Mouse (Mus musculus): ENCODE measurements at regions not wholly inside any gene's neighbourhood (a gene's known extent, or its start where the extent isn't known, plus 50 kb on each side); places are given as distances from the start of the nearest gene placed in this dataset.

DNA sequence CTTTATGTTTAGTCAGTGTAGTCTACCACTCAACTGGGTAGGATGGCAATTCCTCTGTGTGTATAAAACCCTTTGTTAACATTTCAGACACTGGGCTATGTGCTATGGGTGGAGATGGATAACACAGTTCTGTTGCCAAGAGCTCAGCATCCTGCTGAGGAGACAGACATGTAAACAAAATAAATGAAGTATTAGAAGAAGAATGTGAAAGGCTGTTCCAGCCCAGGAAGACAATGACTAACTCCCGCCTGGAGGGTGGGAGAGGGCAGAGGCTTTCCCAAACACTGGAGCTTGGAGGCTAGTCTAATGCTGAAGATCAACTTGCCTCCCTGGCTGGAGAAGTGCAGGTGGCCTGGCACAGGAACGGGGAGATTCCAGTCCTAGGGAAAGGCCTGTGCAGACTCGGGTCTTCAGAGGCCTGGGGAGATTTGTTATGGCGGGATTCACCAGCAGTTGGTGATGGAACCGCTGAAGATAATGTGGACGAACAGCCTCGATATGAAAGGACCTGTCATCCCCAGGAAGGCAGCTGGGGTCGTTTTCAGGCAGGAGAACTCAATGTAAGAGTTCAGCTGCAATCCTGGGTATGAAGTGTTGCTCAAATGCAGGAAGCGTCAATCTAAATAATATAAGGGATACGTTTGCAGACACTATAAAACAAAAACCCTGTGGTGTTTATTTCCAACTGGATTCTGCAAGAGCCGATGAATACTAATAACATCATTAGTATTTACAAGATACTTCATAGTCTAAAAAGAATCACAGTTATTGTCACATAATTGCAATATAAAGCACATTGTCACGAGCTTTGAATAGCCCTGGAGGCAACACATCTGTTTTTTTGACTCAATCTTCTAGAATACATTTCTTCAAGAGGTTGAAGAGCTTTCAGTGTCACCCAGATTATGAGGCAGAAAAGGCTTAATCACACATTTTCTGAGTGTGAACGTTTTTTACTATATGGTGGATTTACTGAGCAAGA lies 498.8 kb upstream of the Btbd3 start:
- no peak overlapping the region for H3K4me2 ChIP-seq (ENCODE audit: low read length)
- H3K27ac ChIP-seq (ENCODE audit: low read depth, low read length) = no peak overlapping the region

DNA sequence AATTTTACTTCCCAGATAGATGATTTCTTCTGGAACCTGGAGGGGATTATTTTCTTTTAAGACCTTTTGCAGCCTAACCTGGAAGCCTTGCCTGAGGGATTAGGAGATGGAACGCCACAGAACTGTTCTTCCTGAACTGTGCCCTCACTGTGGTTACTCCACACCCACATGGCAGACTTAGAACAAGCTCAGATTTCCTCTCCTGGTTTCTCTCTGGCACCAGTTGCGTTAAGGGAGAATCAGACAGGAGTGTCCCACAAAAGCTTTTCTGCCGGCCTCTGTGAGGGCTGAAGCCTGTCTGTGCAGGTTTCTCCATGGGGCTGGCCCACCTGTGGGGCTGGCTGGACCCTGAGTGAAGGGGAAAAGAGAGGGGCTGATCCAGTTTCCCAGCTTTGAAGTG lies 500.1 kb upstream of the Btbd3 start:
- no peak overlapping the region for H3K4me3 ChIP-seq (ENCODE audit: low read length)
- H3K27ac ChIP-seq (ENCODE audit: low read depth, low read length) = no peak overlapping the region
- H3K4me1 ChIP-seq (ENCODE audit: control insufficient read depth, insufficient read depth, low read depth, low read length) = peaks cover 4% of the 10 kb centered on the region
- H3K27me3 ChIP-seq (replicated peaks; ENCODE audit: control insufficient read depth, insufficient read depth, low read length) = no peaks in the 10 kb centered on the region
- no peaks in the 10 kb centered on the region for H3K9me3 ChIP-seq (ENCODE audit: control insufficient read depth, low read length)
- 9% methylated on average over 3 of the region's 3 CpGs for WGBS
- ATAC-seq = no peak
- H3K9ac ChIP-seq (ENCODE audit: low read depth, low read length) = no peak overlapping the region
- no peak overlapping the region for H3K4me2 ChIP-seq (ENCODE audit: low read length)
- H3K36me3 ChIP-seq (ENCODE audit: control insufficient read depth, insufficient read depth, low read length) = no peaks in the 10 kb centered on the region

More for the DNA sequence above, 498.8 kb upstream of the Btbd3 start:
- Histone ChIP-seq H3K4me1 (ENCODE audit: control insufficient read depth, insufficient read depth, low read depth, low read length) (peaks cover 4% of the 10 kb centered on the region), H3K9me3 (ENCODE audit: control insufficient read depth, low read length) (no peaks in the 10 kb centered on the region), H3K36me3 (ENCODE audit: control insufficient read depth, insufficient read depth, low read length) (no peaks in the 10 kb centered on the region), H3K9ac (ENCODE audit: low read depth, low read length) (no peak overlapping the region), H3K4me3 (ENCODE audit: low read length) (no peak overlapping the region), H3K27me3 (replicated peaks; ENCODE audit: control insufficient read depth, insufficient read depth, low read length) (no peaks in the 10 kb centered on the region)
- 29% methylated on average over 13 of the region's 13 CpGs for WGBS
- peak; percentile 68; the same call in 1 of the 2 replicates for ATAC-seq

DNA sequence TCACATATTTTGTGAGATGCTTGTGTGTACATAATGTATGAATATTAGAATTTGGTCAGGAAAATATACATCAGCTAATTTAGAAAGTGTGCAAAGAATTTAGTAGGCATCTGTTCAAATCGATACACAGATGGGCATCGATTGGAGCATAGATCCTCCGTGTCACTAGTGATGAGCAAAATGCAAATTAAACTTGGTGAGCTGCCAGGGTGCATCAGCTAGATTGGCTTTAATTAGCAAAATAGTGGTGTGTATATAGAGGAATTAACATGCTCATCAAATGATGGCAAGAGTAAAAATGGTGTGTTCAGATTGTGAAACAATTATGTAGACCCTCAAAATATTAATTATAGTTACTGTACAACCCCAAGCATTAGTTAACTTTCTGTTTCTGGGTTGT lies 501.9 kb upstream of the Btbd3 start:
- 57% methylated on average over 3 of the region's 3 CpGs for WGBS

DNA sequence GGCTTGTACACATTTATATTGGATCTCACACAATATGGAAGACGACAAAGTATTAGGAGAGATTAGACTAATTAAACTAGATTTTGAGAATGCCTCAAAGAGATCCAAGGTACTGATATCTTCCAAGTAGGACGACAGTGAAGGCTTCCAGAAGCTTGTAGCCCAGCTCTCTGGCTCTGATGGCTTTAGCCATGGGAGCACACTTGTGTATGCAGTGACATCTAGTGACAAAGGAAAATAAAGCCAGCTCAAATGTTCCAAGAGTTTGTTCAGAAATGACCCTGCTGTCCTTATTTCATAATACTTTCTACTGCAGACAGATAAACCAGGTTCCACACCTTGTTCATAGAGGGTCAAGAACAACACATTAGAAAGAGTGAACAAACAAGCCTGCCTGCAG lies 524.0 kb upstream of the Btbd3 start:
- Histone ChIP-seq H3K27me3 (replicated peaks; ENCODE audit: control insufficient read depth, insufficient read depth, low read length) (no peaks in the 10 kb centered on the region), H3K9ac (ENCODE audit: low read depth, low read length) (no peak overlapping the region), H3K9me3 (ENCODE audit: control insufficient read depth, low read length) (no peaks in the 10 kb centered on the region), H3K4me3 (ENCODE audit: low read length) (no peak overlapping the region), H3K4me1 (ENCODE audit: control insufficient read depth, insufficient read depth, low read depth, low read length) (peaks cover 4% of the 10 kb centered on the region; the same call in 1 of the 2 replicates), H3K4me2 (ENCODE audit: low read length) (no peak overlapping the region), H3K36me3 (ENCODE audit: control insufficient read depth, insufficient read depth, low read length) (no peaks in the 10 kb centered on the region), H3K27ac (ENCODE audit: low read depth, low read length) (no peak overlapping the region)
- 13% methylated on average over 2 of the region's 2 CpGs for WGBS
- peak; percentile 72 for ATAC-seq

More for the DNA sequence above, 501.9 kb upstream of the Btbd3 start:
- Histone ChIP-seq H3K4me2 (ENCODE audit: low read length) (no peak overlapping the region), H3K27me3 (replicated peaks; ENCODE audit: control insufficient read depth, insufficient read depth, low read length) (no peaks in the 10 kb centered on the region), H3K4me1 (ENCODE audit: control insufficient read depth, insufficient read depth, low read depth, low read length) (peaks cover 4% of the 10 kb centered on the region), H3K9me3 (ENCODE audit: control insufficient read depth, low read length) (no peaks in the 10 kb centered on the region), H3K27ac (ENCODE audit: low read depth, low read length) (no peak overlapping the region), H3K9ac (ENCODE audit: low read depth, low read length) (no peak overlapping the region), H3K36me3 (ENCODE audit: control insufficient read depth, insufficient read depth, low read length) (no peaks in the 10 kb centered on the region), H3K4me3 (ENCODE audit: low read length) (no peak overlapping the region)
- ATAC-seq = no peak

DNA sequence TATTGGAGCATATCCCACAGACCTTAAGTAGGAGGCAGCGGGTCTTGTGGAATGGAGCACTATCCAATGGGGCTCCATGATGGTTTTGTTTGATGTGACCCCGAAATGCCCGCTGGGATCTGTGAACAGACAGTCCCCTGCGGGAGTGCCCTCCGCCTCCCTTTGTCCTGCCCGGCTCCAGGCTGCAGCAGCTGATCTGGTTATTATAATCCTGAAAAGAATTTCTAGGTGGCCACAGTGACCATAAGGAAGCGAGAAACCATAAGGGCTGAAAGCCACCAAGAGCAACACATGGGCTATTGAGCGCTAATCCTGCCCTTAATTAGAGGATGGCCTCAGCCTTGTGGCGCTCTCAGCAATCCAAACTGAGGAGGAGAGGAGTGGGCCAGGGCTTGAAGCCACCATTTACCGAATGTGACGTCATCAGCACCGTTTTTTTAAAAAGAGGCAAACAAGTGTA lies 525.9 kb upstream of the Btbd3 start:
- Histone ChIP-seq H3K36me3 (ENCODE audit: control insufficient read depth, insufficient read depth, low read length) (no peaks in the 10 kb centered on the region), H3K4me1 (ENCODE audit: control insufficient read depth, insufficient read depth, low read depth, low read length) (peaks cover 4% of the 10 kb centered on the region; the same call in 1 of the 2 replicates), H3K9me3 (ENCODE audit: control insufficient read depth, low read length) (no peaks in the 10 kb centered on the region), H3K27ac (ENCODE audit: low read depth, low read length) (no peak overlapping the region), H3K4me2 (ENCODE audit: low read length) (no peak overlapping the region), H3K27me3 (replicated peaks; ENCODE audit: control insufficient read depth, insufficient read depth, low read length) (no peaks in the 10 kb centered on the region), H3K4me3 (ENCODE audit: low read length) (no peak overlapping the region), H3K9ac (ENCODE audit: low read depth, low read length) (no peak overlapping the region)
- 33% methylated on average over 12 of the region's 12 CpGs for WGBS
- ATAC-seq = peak; percentile 75

DNA sequence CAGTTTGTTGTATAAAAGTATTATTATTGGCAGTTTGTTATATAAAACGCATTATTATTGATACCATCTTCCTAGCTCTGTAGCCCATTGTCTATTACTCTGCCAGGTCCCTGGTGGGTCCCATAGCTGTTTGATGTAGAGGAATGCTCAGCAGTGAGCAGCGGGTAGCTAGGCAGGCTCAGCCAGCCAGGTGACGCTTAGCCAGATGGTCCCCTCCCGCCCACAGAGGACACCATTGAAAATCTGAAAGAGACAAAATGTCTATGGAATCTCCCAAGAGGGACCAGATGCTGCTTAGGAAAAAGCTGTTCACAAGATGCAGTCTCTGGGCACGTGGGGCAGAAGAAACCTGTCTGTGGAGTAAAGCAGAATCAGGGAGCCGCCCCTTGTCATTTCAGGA lies 526.5 kb upstream of the Btbd3 start:
- Histone ChIP-seq H3K4me1 (ENCODE audit: control insufficient read depth, insufficient read depth, low read depth, low read length) (peaks cover 4% of the 10 kb centered on the region; the same call in 1 of the 2 replicates), H3K27ac (ENCODE audit: low read depth, low read length) (no peak overlapping the region), H3K4me3 (ENCODE audit: low read length) (no peak overlapping the region), H3K9ac (ENCODE audit: low read depth, low read length) (no peak overlapping the region), H3K27me3 (replicated peaks; ENCODE audit: control insufficient read depth, insufficient read depth, low read length) (no peaks in the 10 kb centered on the region), H3K36me3 (ENCODE audit: control insufficient read depth, insufficient read depth, low read length) (no peaks in the 10 kb centered on the region), H3K9me3 (ENCODE audit: control insufficient read depth, low read length) (no peaks in the 10 kb centered on the region), H3K4me2 (ENCODE audit: low read length) (no peak overlapping the region)
- peak; percentile 84 for ATAC-seq
- 39% methylated on average over 6 of the region's 6 CpGs for WGBS

DNA sequence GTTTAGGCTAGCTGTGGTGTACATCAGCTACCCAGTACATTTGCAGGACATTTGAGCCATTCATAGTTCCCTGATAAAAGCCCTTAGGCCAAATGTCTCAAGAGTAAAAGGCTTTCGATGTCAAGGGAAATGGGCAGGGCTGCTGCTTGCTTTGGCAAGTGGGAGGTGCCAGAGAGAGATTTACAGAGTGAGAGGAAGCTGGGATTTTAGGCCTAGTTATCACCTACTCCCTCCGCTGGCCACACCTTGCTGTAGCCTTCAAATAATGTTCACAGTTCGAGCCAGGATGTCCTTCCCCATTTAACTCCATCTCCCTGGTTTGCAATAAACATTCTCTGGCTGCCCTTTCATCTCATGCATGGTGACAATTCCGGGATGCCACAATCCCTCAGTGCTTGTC lies 527.2 kb upstream of the Btbd3 start:
- no peak overlapping the region for H3K4me2 ChIP-seq (ENCODE audit: low read length)
- no peaks in the 10 kb centered on the region for H3K9me3 ChIP-seq (ENCODE audit: control insufficient read depth, low read length)
- no peaks in the 10 kb centered on the region for H3K36me3 ChIP-seq (ENCODE audit: control insufficient read depth, insufficient read depth, low read length)
- H3K27me3 ChIP-seq (replicated peaks; ENCODE audit: control insufficient read depth, insufficient read depth, low read length) = no peaks in the 10 kb centered on the region
- 44% methylated on average over 4 of the region's 4 CpGs for WGBS
- no peak for ATAC-seq
- peaks cover 4% of the 10 kb centered on the region; the same call in 1 of the 2 replicates for H3K4me1 ChIP-seq (ENCODE audit: control insufficient read depth, insufficient read depth, low read depth, low read length)
- no peak overlapping the region for H3K4me3 ChIP-seq (ENCODE audit: low read length)
- no peak overlapping the region for H3K27ac ChIP-seq (ENCODE audit: low read depth, low read length)
- no peak overlapping the region for H3K9ac ChIP-seq (ENCODE audit: low read depth, low read length)

DNA sequence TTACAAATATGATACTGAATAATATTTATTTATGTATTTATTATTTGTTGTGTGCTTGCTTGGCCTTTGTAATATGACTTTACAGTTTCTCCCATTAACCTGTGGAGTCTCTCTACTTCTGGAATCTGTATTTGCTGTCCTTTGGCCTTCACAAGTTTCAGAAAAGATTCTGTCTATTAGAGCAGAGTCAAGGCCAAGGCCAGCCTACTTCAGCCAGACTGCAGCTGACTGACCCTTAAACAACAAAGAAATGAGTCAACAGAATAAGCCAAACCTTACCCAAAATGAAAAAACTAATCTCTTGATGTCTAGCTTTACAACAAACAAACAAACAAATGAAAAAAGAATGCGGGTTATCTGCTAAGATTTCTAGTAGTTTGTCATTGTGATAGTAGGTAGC lies 532.7 kb upstream of the Btbd3 start:
- H3K4me3 ChIP-seq (ENCODE audit: low read length) = no peak overlapping the region
- no peaks in the 10 kb centered on the region for H3K4me1 ChIP-seq (ENCODE audit: control insufficient read depth, insufficient read depth, low read depth, low read length)
- H3K4me2 ChIP-seq (ENCODE audit: low read length) = no peak overlapping the region
- no peaks in the 10 kb centered on the region for H3K9me3 ChIP-seq (ENCODE audit: control insufficient read depth, low read length)
- 97% methylated on average over 1 of the region's 1 CpGs for WGBS
- H3K27ac ChIP-seq (ENCODE audit: low read depth, low read length) = no peak overlapping the region
- no peak overlapping the region for H3K9ac ChIP-seq (ENCODE audit: low read depth, low read length)
- H3K36me3 ChIP-seq (ENCODE audit: control insufficient read depth, insufficient read depth, low read length) = no peaks in the 10 kb centered on the region
- no peak for ATAC-seq
- no peaks in the 10 kb centered on the region for H3K27me3 ChIP-seq (replicated peaks; ENCODE audit: control insufficient read depth, insufficient read depth, low read length)

DNA sequence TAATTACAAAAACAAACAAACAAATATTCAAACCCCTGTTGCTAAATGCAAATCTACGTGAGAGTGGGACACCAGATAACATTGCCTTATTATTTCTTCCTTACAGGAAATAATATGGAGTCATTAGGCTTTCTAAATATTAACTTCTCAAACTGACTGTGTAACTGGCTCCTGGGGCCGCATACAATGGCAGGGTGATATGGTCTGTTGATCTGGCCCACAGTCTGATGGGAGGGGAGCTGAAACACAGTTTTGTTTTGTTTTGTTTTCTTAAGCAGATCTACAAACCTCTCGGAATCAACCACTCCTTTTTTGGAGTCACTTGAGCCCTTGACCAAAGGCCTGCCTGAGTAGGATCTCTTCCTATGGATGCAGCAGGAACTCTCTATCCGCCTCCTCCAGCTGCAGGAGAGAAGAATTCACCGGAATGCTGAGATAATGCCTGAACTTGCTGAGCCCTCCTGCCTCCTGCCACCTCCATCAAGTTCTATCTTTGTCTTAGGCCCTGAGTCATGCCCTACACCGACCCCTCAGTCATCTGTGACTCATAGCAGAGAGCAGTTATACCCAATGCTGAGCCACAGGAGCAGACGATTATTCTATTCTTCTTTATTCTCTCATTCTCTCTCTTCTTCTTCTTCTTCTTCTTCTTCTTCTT lies 534.5 kb upstream of the Btbd3 start:
- H3K9me3 ChIP-seq (ENCODE audit: control insufficient read depth, low read length) = no peaks in the 10 kb centered on the region
- H3K27ac ChIP-seq (ENCODE audit: low read depth, low read length) = no peak overlapping the region
- H3K4me2 ChIP-seq (ENCODE audit: low read length) = no peak overlapping the region
- H3K36me3 ChIP-seq (ENCODE audit: control insufficient read depth, insufficient read depth, low read length) = no peaks in the 10 kb centered on the region
- no peak overlapping the region for H3K9ac ChIP-seq (ENCODE audit: low read depth, low read length)
- no peaks in the 10 kb centered on the region for H3K4me1 ChIP-seq (ENCODE audit: control insufficient read depth, insufficient read depth, low read depth, low read length)
- WGBS = 55% methylated on average over 7 of the region's 7 CpGs
- ATAC-seq = no peak
- H3K4me3 ChIP-seq (ENCODE audit: low read length) = no peak overlapping the region
- H3K27me3 ChIP-seq (replicated peaks; ENCODE audit: control insufficient read depth, insufficient read depth, low read length) = no peaks in the 10 kb centered on the region
